Mouse (Mus musculus): ENCODE results near the gene Baz2a.
"Not testable (repeated sequence)": the region's sequence is repeated elsewhere in the genome, so short reads cannot be mapped to it uniquely, and the experiment has no call there.

The Baz2a gene

DNA sequence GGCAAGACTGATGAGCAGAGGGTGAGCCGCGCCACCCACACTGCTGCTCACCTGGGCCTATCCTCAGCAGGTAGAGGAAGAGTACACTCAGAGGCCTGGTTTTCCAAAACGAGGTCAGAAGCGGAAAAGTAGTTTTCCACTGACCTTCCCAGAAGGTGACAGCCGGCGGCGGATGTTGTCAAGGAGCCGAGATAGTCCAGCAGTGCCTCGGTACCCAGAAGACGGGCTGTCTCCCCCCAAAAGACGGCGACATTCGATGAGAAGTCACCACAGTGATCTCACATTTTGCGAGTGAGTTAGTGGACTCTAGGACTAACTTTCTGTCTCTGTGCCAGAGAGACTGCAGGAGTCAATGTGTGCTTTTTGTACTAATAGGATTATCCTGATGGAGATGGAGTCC is 34.6 kb downstream of the Baz2a start:
- no peak for DNase-seq

- no peak for DNase-seq
These were observed 36.1 kb downstream of the Baz2a start for GRCm38 (mm10) chr10:128127497-128127896.

- DNase-seq, result no peak
These were observed 36.8 kb downstream of the Baz2a start for GRCm38 (mm10) chr10:128128143-128128542.

DNA sequence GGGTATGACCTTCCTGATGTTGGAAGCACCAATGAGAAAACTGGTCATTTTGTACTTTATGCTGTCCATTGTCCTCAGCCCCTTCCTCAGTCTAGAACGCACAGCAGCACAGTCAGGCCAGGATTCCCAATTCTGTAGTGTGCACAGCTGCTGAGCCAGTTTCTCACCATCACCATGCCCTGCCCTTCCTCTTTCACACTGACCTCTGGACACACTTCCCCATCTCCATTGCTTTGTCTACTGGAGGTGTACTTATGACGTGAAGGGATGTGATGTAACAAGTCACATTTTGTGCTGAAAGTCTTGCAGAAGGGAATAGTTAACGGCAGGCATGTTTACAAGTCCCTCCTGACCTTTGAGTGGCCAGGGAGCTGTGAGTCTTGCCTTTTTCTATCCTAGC is 39.9 kb downstream of the Baz2a start:
- no peak for DNase-seq

DNA sequence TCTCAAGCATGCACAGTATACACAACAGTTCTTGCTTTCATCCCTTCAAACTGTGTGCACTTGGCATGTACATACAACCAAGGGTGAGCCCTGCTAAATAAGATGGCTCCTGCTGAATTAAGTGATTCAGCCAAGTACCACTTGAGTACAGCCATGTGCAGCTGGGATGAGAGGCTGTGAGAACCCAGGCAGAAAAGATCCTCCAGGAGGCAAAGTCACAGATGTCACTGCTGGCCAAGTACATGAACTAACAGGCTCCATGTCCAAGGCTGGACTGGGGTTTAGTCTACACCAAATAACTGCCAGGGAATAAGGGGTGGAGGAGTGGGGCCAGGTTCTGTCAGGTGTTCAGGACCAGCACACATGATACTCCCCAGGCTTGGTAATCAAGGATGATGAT is 40.4 kb downstream of the Baz2a start:
- no peak for DNase-seq

GRCm38 (mm10) chr10:128133650-128134332 is 42.4 kb downstream of the Baz2a start:
- no peak for DNase-seq

DNA sequence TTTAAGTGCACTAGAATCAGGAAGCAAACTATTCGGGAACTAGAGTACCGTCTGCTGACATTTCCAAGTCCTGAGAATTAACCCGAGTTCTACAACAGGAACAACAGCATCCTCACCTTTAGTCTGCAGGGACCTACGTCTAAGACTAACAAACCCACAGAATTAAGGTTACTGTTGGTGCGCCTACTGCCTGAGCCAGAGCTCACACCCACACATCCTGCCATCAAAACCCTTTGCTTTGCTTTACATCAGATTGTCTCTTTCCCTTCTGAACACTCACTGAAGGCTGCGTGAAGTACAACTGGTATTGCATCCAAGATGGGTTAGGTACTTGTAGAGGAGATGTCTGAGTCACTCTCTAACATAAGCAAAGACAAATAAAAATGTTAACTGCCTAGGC is 44.0 kb downstream of the Baz2a start:
- no peak for DNase-seq

GRCm38 (mm10) chr10:128140236-128140952 is 49.0 kb downstream of the Baz2a start:
- DNase-seq, result peak in 1 of 2 experiments; percentile 78

GRCm38 (mm10) chr10:128142165-128142564 is 50.8 kb downstream of the Baz2a start:
- DNase-seq, result peak in 1 of 2 experiments; percentile 49

DNA sequence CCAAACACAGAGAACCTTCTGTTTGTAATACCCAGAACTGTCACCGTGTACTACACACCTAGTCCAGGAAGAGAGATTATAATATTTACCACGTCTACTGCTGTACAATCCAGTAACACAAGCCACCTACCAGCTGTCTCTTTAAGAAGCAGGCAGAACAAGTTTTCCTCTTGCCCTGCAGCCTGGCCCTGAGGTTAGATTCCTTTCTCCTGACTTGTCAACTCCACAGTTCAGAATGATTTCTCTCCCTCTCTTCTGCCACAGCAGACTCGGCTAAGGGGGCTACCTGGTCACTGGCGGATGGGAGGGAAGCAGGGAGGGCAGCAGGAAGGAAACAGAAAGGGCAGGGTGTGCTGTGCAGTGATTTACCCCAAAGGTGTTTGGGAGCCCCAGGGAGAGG is 52.3 kb downstream of the Baz2a start:
- no peak for DNase-seq

- no peak for DNase-seq
These were observed 53.6 kb downstream of the Baz2a start for GRCm38 (mm10) chr10:128144961-128145360.

DNA sequence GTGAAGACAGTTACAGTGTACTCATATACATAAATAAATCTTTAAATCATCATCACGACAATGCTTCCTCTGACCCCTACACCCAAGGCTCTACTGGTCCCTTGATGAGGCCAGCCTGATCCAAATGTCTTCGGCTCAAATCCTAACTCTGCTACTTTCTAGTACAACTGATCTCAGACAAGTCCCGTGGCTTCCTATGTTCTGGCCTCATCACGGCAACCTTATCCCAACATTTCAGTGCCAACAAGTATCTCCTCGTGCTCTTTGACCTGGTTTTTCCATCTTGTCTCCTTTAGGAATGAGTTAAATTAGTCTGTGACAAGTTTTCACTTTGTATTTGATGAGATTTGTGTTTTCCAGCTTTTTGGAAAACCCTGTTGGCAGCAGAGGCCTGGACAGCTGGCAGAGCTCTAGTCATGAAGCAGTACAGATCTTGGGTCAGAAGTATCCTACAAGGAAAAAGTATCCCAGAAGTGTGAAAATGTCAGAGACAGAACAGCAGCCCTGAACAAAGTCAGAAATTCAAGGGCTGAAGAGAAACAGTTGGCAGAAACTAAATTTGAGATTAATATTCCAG is 57.5 kb downstream of the Baz2a start:
- DNase-seq, result no peak

DNA sequence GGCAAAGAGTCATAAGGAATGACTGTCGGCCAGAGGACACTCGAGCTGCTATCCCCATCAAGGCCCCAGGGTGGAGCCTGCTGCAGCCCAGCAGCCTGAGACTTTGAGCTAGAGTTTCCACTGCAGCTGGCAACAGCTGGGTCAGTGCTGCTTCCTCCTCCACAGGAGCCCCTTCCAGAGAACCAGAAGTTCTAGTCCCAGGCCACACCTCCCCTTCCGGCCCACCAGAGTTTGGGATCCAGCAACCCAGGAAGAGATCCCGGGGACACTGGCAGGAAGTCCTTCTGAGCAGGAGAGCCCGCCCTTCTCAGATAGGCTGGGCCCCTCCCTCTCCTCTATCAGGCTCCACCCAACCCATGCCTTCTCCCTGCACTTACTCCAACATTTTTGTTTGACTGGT is 58.2 kb downstream of the Baz2a start:
- peak; percentile 83 to 94 for DNase-seq

GRCm38 (mm10) chr10:128150941-128151340 is 59.6 kb downstream of the Baz2a start:
- peak; percentile 83 to 84 for DNase-seq

DNA sequence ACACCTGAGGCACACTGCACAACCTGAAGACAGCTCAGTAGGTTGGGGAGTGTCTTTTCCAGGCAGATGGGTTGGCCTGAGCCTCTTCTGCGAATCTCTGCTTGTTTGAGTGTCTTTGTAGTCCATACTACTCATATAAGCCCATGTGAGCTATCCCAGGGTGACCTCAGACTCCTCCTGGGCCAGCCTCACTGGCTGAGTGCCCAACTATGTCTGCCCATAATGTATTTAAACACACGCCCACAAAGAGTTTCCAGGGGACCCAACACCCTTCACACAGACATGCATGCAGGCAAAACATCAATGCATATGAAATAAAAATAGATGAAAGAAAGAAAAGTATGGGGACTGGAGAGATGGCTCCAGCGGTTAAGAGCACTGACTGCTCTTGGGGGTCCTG is 62.6 kb downstream of the Baz2a start:
- DNase-seq, result no peak

DNA sequence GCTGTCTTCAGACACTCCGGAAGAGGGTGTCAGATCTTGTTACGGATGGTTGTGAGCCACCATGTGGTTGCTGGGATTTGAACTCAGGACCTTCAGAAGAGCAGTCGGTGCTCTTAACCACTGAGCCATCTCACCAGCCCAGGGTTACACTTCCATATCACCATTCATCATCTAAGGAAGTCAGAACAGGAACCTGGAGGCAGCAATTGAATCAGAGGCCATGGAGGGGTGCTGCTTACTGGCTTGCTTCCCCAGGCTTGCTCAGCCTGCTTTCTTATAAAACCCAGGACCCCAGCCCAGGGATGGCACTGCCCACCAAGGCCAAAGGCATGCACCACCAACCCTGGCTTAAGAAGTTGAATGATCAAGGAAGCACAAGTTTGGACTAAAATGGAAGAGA is 74.3 kb downstream of the Baz2a start:
- DNase-seq, result not testable (repeated sequence)

GRCm38 (mm10) chr10:128167091-128167490 is 75.7 kb downstream of the Baz2a start:
- DNase-seq, result no peak

DNA sequence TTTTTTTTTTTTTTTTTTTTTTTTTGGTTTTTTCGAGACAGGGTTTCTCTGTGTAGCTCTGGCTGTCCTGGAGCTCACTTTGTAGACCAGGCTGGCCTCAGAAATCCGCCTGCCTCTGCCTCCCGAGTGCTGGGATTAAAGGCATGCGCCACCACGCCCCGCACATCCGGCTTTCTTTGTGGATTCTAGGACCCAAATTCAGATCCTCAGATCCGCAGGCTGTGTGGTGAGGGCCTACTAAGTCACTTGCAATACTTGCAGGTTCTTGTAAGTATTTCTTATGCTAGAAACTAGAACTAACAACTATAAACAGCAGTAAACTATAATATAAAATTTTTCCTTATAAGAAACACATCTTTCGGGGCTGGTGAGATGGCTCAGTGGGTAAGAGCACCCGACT is 80.0 kb downstream of the Baz2a start:
- not testable (repeated sequence) for DNase-seq

DNA sequence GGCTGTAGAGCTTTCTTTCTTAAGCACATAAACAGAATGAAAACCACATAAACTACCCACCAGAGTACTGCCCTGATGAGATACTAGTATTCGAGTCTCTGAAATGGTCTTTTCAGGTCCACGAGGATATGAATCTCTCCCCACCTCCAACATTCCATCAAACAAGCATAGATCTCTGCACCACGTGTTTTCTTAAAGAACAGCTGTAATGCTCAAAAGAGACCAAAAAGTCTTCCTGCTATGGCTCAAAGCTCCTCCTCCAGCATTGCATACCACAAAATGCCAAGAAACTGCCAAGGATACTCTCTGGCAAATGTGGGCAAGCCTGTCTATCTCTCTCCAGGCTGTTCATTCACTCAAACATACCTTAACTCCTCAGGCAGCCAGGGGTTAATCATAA is 83.9 kb downstream of the Baz2a start:
- no peak for DNase-seq

DNA sequence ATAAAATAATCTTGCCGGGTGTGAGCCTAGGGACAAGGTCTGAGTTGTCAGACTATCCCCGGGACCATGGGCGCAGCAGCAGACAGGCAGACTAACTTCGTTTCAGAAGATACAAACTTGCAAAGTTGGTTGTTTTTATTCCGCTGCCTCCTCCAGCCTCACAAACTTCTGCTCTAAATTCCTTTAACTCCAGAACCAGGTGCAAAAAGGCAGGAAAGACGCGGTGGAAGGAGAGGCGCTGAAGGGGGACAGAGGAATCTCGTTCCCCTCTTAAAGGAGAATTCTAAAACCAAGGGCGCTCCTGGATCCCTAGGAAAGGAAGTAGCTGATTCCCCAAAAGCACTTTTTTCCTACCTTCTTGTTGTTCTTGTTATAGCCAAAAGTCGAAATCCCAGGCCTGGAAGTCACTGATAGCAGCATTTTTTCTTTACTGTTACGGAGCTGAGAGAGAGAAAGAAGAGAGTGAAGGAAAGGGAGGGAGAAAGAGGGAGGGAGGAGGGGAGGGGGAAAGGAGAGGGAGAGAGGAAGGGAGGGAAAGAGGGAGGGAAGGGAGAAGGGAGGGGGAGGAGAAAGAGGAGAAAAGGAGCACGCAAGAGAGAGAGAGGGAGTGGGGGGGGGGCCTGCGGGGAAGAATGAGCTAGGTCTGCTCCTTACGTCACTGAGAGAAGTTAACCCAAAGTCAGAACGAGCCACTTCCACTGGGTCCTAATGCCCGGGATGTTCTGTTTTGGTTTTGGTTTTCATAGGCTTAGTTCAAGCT is 84.8 kb downstream of the Baz2a start:
- peak; percentile 79 to 87 for DNase-seq

GRCm38 (mm10) chr10:128177316-128177715 is 85.9 kb downstream of the Baz2a start:
- DNase-seq, result no peak

Data from kidney, postnatal 25 days (tissue).